Mouse (Mus musculus): ENCODE results near the gene Zfp526. TPM values are rescaled to one million over a fixed set of nuclear protein-coding genes. Genes with fewer than 3 reads are reported as not detected.

The Zfp526 gene
- polyA plus RNA-seq, 2 experiments = 2.1 to 4.9 TPM

DNA sequence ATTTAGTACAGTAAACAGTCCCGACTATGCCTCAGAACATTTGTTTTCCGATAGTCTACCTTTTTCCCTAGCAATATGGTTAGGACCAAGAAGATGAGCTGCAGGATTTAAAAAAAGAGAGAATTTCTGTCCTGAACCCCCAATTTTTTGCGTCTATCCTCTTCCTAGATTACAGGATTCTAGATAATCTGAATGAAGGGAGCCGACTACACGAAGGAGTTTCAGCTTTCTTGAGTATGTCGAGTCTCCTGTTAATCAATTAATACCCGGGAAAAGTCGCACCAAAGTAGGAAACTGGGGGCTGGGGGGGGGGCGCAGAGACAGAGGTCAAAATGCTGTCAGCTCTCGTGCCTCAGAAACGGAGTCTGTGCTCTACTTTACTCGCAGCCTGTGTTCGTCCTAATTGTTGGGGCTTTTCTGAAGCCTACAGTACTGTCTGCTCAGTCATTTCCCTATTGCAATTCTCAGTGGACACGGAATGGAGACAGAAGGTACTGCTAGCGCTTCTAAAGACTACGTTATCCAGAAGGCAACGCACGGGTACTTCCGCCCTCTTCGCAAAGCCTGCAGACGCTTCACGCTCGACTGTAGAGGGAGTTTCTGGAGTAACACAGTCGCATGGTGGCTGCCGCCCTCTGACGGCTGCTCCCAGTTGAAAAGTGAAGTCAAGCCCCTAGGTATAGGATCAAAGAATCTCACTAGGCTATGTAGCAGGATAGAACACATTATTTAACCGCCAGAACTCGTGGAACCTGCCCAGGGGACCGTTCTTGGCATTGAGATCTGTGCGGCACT lies 17.8 kb downstream of the Zfp526 start:
- H3K9me3 ChIP-seq (ENCODE audit: control insufficient read depth, low read length) = no peaks in the 10 kb centered on the region
- DNase-seq (ENCODE audit: low read depth in 3 of 3, low spot score in 3 of 3) (peak; percentile 81 to 88 (median 81)), ATAC-seq (ENCODE audit: insufficient read depth) (peak; percentile 15)
- TF ChIP-seq CTCF (IDR thresholded peaks at IDR 0.05; ENCODE audit: low read depth) (peak; percentile 89), EP300 (IDR thresholded peaks at IDR 0.05; ENCODE audit: low read depth) (no peak; the same call in none of the 2 replicates)
- peak overlapping the region; percentile 64 to 93 for H3K4me3 ChIP-seq (ENCODE audit: insufficient read depth in 1 of 2, low read depth in 2 of 2, low read length in 2 of 2)
- H3K4me2 ChIP-seq (ENCODE audit: low read depth) = peak overlapping the region; percentile 95
- no peaks in the 10 kb centered on the region for H3K27me3 ChIP-seq (ENCODE audit: control insufficient read depth, insufficient read depth, low read length)
- peaks cover 5% of the 10 kb centered on the region for H3K36me3 ChIP-seq (replicated peaks; ENCODE audit: control insufficient read depth, insufficient read depth, low read depth)
- H3K9ac ChIP-seq (replicated peaks) = peak overlapping the region; percentile 72
- peaks cover 9 to 15% of the 10 kb centered on the region in 2 experiments for H3K4me1 ChIP-seq (replicated peaks; ENCODE audit: control insufficient read depth in 2 of 2, insufficient read depth in 2 of 2, low read length in 1 of 2)
- 2% methylated on average over 30 of the region's 30 CpGs for WGBS (ENCODE audit: insufficient replicate concordance)
- H3K27ac ChIP-seq = peak overlapping the region; percentile 91

- DNase-seq (ENCODE audit: low read depth in 3 of 3, low spot score in 3 of 3) (no peak), ATAC-seq (ENCODE audit: insufficient read depth) (no peak)
- Histone ChIP-seq H3K36me3 (replicated peaks; ENCODE audit: control insufficient read depth, insufficient read depth, low read depth) (no peaks in the 10 kb centered on the region; the same call in none of the 2 replicates), H3K27ac (no peak overlapping the region; the same call in 1 of the 2 replicates), H3K27me3 (ENCODE audit: control insufficient read depth, insufficient read depth, low read length) (no peaks in the 10 kb centered on the region), H3K4me3 (ENCODE audit: insufficient read depth in 1 of 2, low read depth in 2 of 2, low read length in 2 of 2) (no peak overlapping the region), H3K4me1 (replicated peaks; ENCODE audit: control insufficient read depth in 2 of 2, insufficient read depth in 2 of 2, low read length in 1 of 2) (peaks cover 9 to 12% of the 10 kb centered on the region in 2 experiments), H3K4me2 (ENCODE audit: low read depth) (no peak overlapping the region), H3K9ac (replicated peaks) (no peak overlapping the region), H3K9me3 (ENCODE audit: control insufficient read depth, low read length) (no peaks in the 10 kb centered on the region)
- 62% methylated on average over 7 of the region's 7 CpGs for WGBS (ENCODE audit: insufficient replicate concordance)
- TF ChIP-seq EP300 (IDR thresholded peaks at IDR 0.05; ENCODE audit: low read depth) (no peak), CTCF (IDR thresholded peaks at IDR 0.05; ENCODE audit: low read depth) (no peak)
Measured at GRCm38 (mm10) chr7:25240631-25241030, 19.4 kb downstream of the Zfp526 start.

DNA sequence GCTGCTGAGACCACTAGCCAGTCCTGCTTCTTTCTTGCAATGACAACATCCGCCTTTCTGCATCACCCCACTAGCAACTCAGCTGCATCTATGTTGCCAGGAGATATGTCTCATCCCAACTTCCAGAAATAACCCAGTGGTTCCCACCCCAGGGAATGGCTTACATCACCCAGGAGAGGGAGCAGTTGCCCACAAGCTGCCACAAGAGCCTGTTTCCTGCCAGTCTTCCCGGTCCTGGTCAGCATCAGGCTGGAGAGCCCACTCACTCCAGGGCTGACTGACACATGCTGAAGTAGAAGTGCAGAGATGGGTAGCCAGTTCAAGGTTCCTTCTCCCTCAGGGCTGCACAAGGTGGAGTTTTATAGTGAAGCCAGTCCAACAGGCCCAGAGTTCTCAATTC lies 19.8 kb downstream of the Zfp526 start:
- Histone ChIP-seq H3K27me3 (ENCODE audit: control insufficient read depth, insufficient read depth, low read length) (no peaks in the 10 kb centered on the region), H3K27ac (no peak overlapping the region), H3K36me3 (replicated peaks; ENCODE audit: control insufficient read depth, insufficient read depth, low read depth) (no peaks in the 10 kb centered on the region; the same call in 1 of the 2 replicates), H3K4me3 (ENCODE audit: insufficient read depth in 1 of 2, low read depth in 2 of 2, low read length in 2 of 2) (no peak overlapping the region), H3K9me3 (ENCODE audit: control insufficient read depth, low read length) (no peaks in the 10 kb centered on the region), H3K4me1 (replicated peaks; ENCODE audit: control insufficient read depth in 2 of 2, insufficient read depth in 2 of 2, low read length in 1 of 2) (peaks cover 7 to 8% of the 10 kb centered on the region in 2 experiments), H3K4me2 (ENCODE audit: low read depth) (no peak overlapping the region), H3K9ac (replicated peaks) (no peak overlapping the region)
- no peak for ATAC-seq (ENCODE audit: insufficient read depth)
- TF ChIP-seq EP300 (IDR thresholded peaks at IDR 0.05; ENCODE audit: low read depth) = no peak
- peak; percentile 61 for TF ChIP-seq CTCF (IDR thresholded peaks at IDR 0.05; ENCODE audit: low read depth)
- DNase-seq (ENCODE audit: low read depth in 3 of 3, low spot score in 3 of 3) = no peak
- WGBS (ENCODE audit: insufficient replicate concordance) = 45% methylated on average over 2 of the region's 2 CpGs

- Histone ChIP-seq H3K36me3 (replicated peaks; ENCODE audit: control insufficient read depth, insufficient read depth, low read depth) (no peaks in the 10 kb centered on the region), H3K4me2 (ENCODE audit: low read depth) (no peak overlapping the region), H3K27ac (no peak overlapping the region), H3K4me3 (ENCODE audit: insufficient read depth in 1 of 2, low read depth in 2 of 2, low read length in 2 of 2) (no peak overlapping the region), H3K27me3 (ENCODE audit: control insufficient read depth, insufficient read depth, low read length) (no peaks in the 10 kb centered on the region), H3K9ac (replicated peaks) (no peak overlapping the region), H3K9me3 (ENCODE audit: control insufficient read depth, low read length) (no peaks in the 10 kb centered on the region), H3K4me1 (replicated peaks; ENCODE audit: control insufficient read depth in 2 of 2, insufficient read depth in 2 of 2, low read length in 1 of 2) (peaks cover 6 to 9% of the 10 kb centered on the region in 2 experiments)
- ATAC-seq (ENCODE audit: insufficient read depth) (no peak), DNase-seq (ENCODE audit: low read depth in 3 of 3, low spot score in 3 of 3) (no peak)
- TF ChIP-seq EP300 (IDR thresholded peaks at IDR 0.05; ENCODE audit: low read depth) (no peak), CTCF (IDR thresholded peaks at IDR 0.05; ENCODE audit: low read depth) (no peak)
- WGBS (ENCODE audit: insufficient replicate concordance) = 76% methylated on average over 4 of the region's 4 CpGs
Measured at GRCm38 (mm10) chr7:25243361-25243760, 22.1 kb downstream of the Zfp526 start.

- H3K9me3 ChIP-seq (ENCODE audit: control insufficient read depth, low read length) = no peaks in the 10 kb centered on the region
- no peaks in the 10 kb centered on the region for H3K36me3 ChIP-seq (replicated peaks; ENCODE audit: control insufficient read depth, insufficient read depth, low read depth)
- no peaks in the 10 kb centered on the region for H3K27me3 ChIP-seq (ENCODE audit: control insufficient read depth, insufficient read depth, low read length)
- 86% methylated on average over 30 of the region's 30 CpGs for WGBS (ENCODE audit: insufficient replicate concordance)
- H3K4me1 ChIP-seq (replicated peaks; ENCODE audit: control insufficient read depth in 2 of 2, insufficient read depth in 2 of 2, low read length in 1 of 2) = peaks cover 9 to 10% of the 10 kb centered on the region in 2 experiments
- no peak overlapping the region for H3K27ac ChIP-seq
- no peak overlapping the region for H3K4me3 ChIP-seq (ENCODE audit: insufficient read depth in 1 of 2, low read depth in 2 of 2, low read length in 2 of 2)
- H3K4me2 ChIP-seq (ENCODE audit: low read depth) = no peak overlapping the region
- no peak overlapping the region for H3K9ac ChIP-seq (replicated peaks)
- ATAC-seq (ENCODE audit: insufficient read depth) (no peak), DNase-seq (ENCODE audit: low read depth in 3 of 3, low spot score in 3 of 3) (no peak)
- TF ChIP-seq CTCF (IDR thresholded peaks at IDR 0.05; ENCODE audit: low read depth) = no peak
- TF ChIP-seq EP300 (IDR thresholded peaks at IDR 0.05; ENCODE audit: low read depth) = no peak
Measured at GRCm38 (mm10) chr7:25244562-25245369, 23.5 kb downstream of the Zfp526 start.

Measured in liver, embryonic 14.5 days (tissue).